Mouse (Mus musculus) CD8-positive naive resting alpha-beta T cell, adult 57 days (primary cell): ENCODE data around the gene Sprr2a2. TPM values are rescaled to one million over a fixed set of nuclear protein-coding genes. Genes with fewer than 3 reads are reported as not detected.

ENCODE experiments used
- total RNA-seq: library from RNA; stranded (reverse); gene quantifications from one replicate; pipeline ENCODE4 v1.2.4, GENCODE M21; 2023

Sprr2a2 gene
- total RNA-seq: not detected

DNA sequence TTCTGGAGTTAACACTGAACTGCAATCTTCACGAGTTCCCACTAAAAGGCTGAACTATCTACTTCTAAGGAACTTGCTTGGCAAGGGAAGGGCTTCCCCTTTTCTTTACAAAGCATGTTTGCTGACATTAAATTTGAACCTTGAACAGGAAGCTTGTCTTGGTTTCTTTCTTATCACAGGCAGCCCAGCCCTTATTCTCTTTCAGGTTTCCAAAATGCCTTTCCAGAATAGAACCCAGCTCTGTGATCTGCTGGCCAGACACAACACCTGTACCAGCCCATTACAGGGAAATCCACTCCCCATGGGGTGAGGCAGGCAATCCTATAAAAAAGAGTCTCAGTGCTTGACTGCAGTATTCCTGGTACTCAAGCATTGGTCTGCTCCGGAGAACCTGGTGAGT lies at the start of gene Sprr2a2, which contains the start of gene Sprr2a1:
Gene Sprr2a2 (plus strand): TSS at position 352 of the 400 bp plus-strand sequence.
Gene Sprr2a1 (plus strand): TSS at position 231 of the 400 bp plus-strand sequence.

DNA sequence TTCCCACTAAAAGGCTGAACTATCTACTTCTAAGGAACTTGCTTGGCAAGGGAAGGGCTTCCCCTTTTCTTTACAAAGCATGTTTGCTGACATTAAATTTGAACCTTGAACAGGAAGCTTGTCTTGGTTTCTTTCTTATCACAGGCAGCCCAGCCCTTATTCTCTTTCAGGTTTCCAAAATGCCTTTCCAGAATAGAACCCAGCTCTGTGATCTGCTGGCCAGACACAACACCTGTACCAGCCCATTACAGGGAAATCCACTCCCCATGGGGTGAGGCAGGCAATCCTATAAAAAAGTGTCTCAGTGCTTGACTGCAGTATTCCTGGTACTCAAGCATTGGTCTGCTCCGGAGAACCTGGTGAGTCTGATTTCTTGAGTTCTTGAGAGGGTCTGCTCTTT lies 69.4 kb downstream of the Sprr2a2 start, which contains the start of gene Sprr2a3:
Gene Sprr2a3 (plus strand): TSS at position 317 of the 400 bp plus-strand sequence.

Other genes starting within 250 kb of the Sprr2a2 start
- not detected for gene Pglyrp3, start 201.3 kb upstream of the Sprr2a2 start, total RNA-seq
- not detected for gene Lor, start 132.8 kb upstream of the Sprr2a2 start, total RNA-seq
- not detected for gene Prr9, start 92.0 kb upstream of the Sprr2a2 start, total RNA-seq
- gene Lelp1, start 73.2 kb upstream of the Sprr2a2 start, total RNA-seq: not detected
- not detected for gene Sprr2a1, start 121 bp upstream of the Sprr2a2 start, total RNA-seq
- not detected for gene Sprr2a3, start 69.5 kb downstream of the Sprr2a2 start, total RNA-seq
- gene Sprr2b, start 100.7 kb downstream of the Sprr2a2 start, total RNA-seq: not detected
- gene Sprr2d, start 123.2 kb downstream of the Sprr2a2 start, total RNA-seq: not detected
- not detected for gene Sprr2e, start 136.2 kb downstream of the Sprr2a2 start, total RNA-seq
- not detected for gene Sprr2f, start 149.3 kb downstream of the Sprr2a2 start, total RNA-seq
- not detected for gene Sprr2h, start 169.8 kb downstream of the Sprr2a2 start, total RNA-seq
- not detected for gene Sprr2i, start 192.1 kb downstream of the Sprr2a2 start, total RNA-seq
- not detected for gene Sprr2j-ps, start 202.2 kb downstream of the Sprr2a2 start, total RNA-seq
- 1.4 TPM for gene Gm9774, start 213.5 kb downstream of the Sprr2a2 start, total RNA-seq
- gene Sprr2k, start 216.7 kb downstream of the Sprr2a2 start, total RNA-seq: not detected
- not detected for gene Sprr1b, start 222.9 kb downstream of the Sprr2a2 start, total RNA-seq
- gene Sprr3, start 242.8 kb downstream of the Sprr2a2 start, total RNA-seq: not detected